Mouse (Mus musculus) B cell, adult 67 days (primary cell): ENCODE measurements around the gene Mageb1. TPM values are rescaled to one million over a fixed set of nuclear protein-coding genes. Genes with fewer than 3 reads are reported as not detected.

Source experiments
- total RNA-seq, 2 experiments: library from RNA; stranded (reverse); gene quantifications; 4 replicates each; pipeline ENCODE4 v1.2.4; 2023

Mageb1 gene
- total RNA-seq: not detected

DNA sequence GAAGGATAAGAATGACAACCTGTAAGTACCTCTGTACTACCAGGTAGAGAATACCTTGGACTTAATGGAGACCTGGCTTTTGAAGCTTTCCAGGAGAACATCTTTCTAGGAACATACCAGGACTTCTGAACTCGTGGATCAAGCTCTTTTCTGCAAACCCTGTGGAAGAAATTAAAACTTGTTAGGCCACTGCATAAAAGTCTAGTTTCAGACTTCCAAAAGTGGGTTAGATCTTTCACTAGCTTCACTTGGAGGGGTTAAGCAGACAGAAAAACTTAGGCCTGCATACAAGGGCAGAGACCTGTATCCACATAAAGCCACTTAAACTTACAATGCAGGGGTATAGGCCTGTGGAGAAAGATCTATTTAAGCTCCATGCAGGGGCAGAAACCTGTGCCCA, at the start of gene Mageb1:
Mageb1 (minus strand) TSS at position 101 of the 400 bp plus-strand sequence.

Other genes starting within 250 kb of the Mageb1 start
- gene Mageb5, start 233.3 kb downstream of the Mageb1 start, total RNA-seq: not detected